Mouse (Mus musculus) spleen, adult 2 months (tissue): ENCODE measurements at regions not wholly inside any gene's neighbourhood (a gene's known extent, or its start where the extent isn't known, plus 50 kb on each side); places are given as distances from the start of the nearest gene placed in this dataset.

Experiments
- CTCF ChIP-seq: fragments of 200-500 bp; IDR thresholded peaks from 2 replicates; pipeline ENCODE4 v1.5.1; 2011; ENCODE audit warnings: mild to moderate bottlenecking, inconsistent platforms; ENCODE audit not compliant: insufficient read depth, insufficient read length, insufficient replicate concordance; ENCODE audit errors: extremely low read depth
- POLR2A ChIP-seq: fragments of 200-500 bp; IDR thresholded peaks from 2 replicates; pipeline ENCODE4 v1.6.1; 2011; ENCODE audit warnings: low read depth, low read length, inconsistent platforms

DNA sequence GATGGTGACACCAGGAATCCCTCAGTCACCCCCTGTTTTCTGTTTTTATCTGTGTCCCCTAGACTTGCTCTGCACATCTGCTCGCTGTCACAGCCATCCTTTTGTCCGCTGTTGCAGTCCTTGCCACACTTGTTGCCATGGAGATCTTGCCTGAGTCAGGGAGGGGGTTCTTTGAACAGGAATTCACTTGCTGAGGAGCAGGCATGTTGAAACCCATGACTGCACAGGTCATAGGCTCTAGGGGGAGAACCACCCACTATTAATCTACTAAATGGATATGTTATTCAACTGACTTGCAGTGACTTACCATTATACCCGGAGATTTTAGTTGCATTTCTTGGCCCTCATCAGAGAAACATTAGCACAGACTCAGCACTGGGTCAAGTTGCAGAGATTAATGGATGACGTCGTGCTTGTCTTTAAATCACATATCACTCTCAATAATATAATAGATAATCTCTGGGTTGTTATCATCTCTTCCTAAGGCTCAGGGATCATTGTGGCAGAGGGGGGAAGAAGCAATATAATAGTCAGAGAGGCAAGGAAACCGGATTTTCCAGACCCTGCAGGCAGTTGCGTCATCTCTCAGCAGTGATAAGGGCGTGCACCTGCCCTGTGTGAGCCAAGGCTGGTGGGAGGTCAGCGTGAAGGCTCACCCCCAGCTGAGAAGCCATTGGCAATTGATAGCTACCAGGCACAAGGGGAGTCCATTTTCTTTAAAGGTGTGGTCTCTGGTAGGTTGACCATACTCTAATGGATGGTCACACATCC, 95.9 kb upstream of the Serp2 start:
- TF ChIP-seq CTCF (no peak), POLR2A (no peak)
